Mouse (Mus musculus) spleen, adult 2 months (tissue): ENCODE measurements at regions not wholly inside any gene's neighbourhood (a gene's known extent, or its start where the extent isn't known, plus 50 kb on each side); places are given as distances from the start of the nearest gene placed in this dataset.

Experiments used
- DNase-seq, 2 experiments: peaks; one replicate each; pipeline versions ENCODE4 v3.0.0 to v3.0.0-alpha.2; 2012 to 2021; ENCODE audit warnings: low spot score in 2 of 2, low read depth in 1 of 2
- H3K27ac ChIP-seq: fragments of 200-500 bp; 2 replicates; pipeline ENCODE4 v1.5.1; 2012; ENCODE audit warnings: low read length, inconsistent platforms; ENCODE audit not compliant: insufficient read depth
- H3K27me3 ChIP-seq: fragments of 200-500 bp; 2 replicates; pipeline ENCODE4 v1.6.1; 2012; ENCODE audit warnings: mild to moderate bottlenecking, moderate library complexity, low read length, inconsistent platforms; ENCODE audit not compliant: control insufficient read depth, insufficient read depth
- H3K36me3 ChIP-seq: fragments of 200-500 bp; 2 replicates; pipeline ENCODE4 v1.6.1; 2012; ENCODE audit warnings: mild to moderate bottlenecking, low read length, inconsistent platforms; ENCODE audit not compliant: control insufficient read depth, insufficient read depth
- H3K4me1 ChIP-seq: fragments of 200-500 bp; 2 replicates; pipeline ENCODE4 v1.6.1; 2011; ENCODE audit warnings: inconsistent platforms; ENCODE audit not compliant: control insufficient read depth, insufficient read depth, insufficient read length
- H3K4me3 ChIP-seq: fragments of 200-500 bp; 2 replicates; pipeline ENCODE4 v1.5.1; 2011; ENCODE audit warnings: mild to moderate bottlenecking, inconsistent platforms; ENCODE audit not compliant: insufficient read depth, insufficient read length; ENCODE audit errors: extremely low read depth
- CTCF ChIP-seq: fragments of 200-500 bp; IDR thresholded peaks from 2 replicates; pipeline ENCODE4 v1.5.1; 2011; ENCODE audit warnings: mild to moderate bottlenecking, inconsistent platforms; ENCODE audit not compliant: insufficient read depth, insufficient read length, insufficient replicate concordance; ENCODE audit errors: extremely low read depth
- POLR2A ChIP-seq: fragments of 200-500 bp; IDR thresholded peaks from 2 replicates; pipeline ENCODE4 v1.6.1; 2011; ENCODE audit warnings: low read depth, low read length, inconsistent platforms
- WGBS: fragments of 180-500 bp; shearing (Covaris S2); methylation state at CpG from one replicate; pipeline ENCODE4 v1.1.7; 2018; 5-methylcytosine and 5-hydroxymethylcytosine counted together

DNA sequence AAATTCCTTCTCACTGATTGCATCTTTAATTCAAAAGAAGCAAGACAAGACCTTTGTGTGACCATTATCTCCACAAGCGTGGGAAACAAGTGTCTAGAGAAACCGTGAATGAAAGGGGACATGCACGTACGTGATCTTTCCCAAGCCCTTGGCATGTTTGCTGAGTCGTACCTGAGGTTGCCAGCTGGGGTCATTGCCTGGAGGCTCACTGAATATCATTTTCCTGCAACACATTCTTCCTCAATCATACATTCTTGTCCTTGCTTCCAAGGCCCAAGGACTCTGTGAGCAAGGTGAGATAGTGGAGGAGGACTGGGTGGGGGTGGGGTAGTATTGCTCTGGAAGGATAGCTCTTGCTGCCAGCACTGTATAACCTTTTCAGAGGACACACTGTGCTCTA, 108.5 kb upstream of the Slc24a5 start:
- TF ChIP-seq POLR2A (no peak), CTCF (no peak)
- Histone ChIP-seq H3K36me3 (no peaks in the 10 kb centered on the region), H3K4me1 (no peaks in the 10 kb centered on the region), H3K4me3 (no peak overlapping the region), H3K27ac (no peak overlapping the region), H3K27me3 (no peaks in the 10 kb centered on the region)
- DNase-seq = no peak
- 82% methylated on average over 5 of the region's 5 CpGs for WGBS

DNA sequence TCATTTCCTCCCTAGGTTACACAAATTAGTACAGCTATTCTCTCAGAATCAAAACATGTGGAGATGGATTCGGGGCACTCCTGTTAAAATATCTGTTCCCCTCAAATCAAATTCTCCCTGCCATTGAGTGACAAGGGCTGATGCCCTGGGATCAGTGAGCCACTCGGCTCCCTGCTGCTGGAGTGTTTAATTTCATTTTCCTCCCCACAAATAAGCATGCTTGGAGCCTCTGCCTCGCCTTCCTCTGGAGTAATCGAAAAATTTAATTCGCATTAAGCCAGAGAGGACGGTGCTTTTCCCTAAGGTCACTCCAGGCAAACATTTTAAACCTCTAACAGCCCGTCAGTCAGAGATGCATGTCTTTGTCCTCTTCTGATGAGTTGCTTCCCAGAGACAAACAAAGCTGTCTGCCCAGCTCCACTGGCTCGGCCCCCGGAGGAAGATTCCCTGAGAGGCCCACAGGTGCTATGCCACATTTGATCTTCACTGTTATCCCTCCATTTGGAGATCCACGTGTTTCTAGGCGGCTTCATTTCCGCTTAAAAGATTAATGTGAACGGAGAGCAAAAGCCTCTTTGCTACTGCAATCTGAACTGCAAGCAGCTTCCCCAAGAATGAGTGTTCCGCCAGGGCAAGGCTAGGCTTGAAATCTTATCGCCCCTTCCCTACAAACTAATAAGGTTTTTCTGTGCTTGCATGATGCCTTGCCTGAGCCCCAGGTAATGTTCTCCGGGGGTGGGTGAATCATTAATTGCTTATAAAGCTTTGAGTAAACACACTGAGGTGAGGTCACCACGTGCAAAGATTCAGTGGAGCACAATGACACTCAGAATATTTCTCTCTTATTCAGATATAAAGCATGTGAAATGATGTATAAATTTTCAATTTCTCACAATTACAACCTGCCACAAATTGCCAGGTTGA, 95.8 kb upstream of the Slc24a5 start:
- WGBS = 84% methylated on average over 17 of the region's 17 CpGs
- Histone ChIP-seq H3K27me3 (no peaks in the 10 kb centered on the region), H3K4me1 (no peaks in the 10 kb centered on the region), H3K36me3 (no peaks in the 10 kb centered on the region), H3K27ac (no peak overlapping the region), H3K4me3 (no peak overlapping the region)
- no peak for TF ChIP-seq POLR2A
- no peak for TF ChIP-seq CTCF
- DNase-seq = no peak

GRCm38 (mm10) chr2:124975106-124975505, 92.8 kb upstream of the Slc24a5 start:
- DNase-seq = no peak
- H3K27me3 ChIP-seq = no peaks in the 10 kb centered on the region
- TF ChIP-seq POLR2A = no peak
- TF ChIP-seq CTCF = no peak
- H3K4me3 ChIP-seq = no peak overlapping the region
- no peaks in the 10 kb centered on the region for H3K4me1 ChIP-seq
- H3K36me3 ChIP-seq = no peaks in the 10 kb centered on the region
- no peak overlapping the region for H3K27ac ChIP-seq
- WGBS = 72% methylated on average over 3 of the region's 3 CpGs

GRCm38 (mm10) chr2:124990976-124991375, 76.9 kb upstream of the Slc24a5 start:
- no peak overlapping the region for H3K4me3 ChIP-seq
- no peaks in the 10 kb centered on the region for H3K27me3 ChIP-seq
- no peak overlapping the region for H3K27ac ChIP-seq
- no peaks in the 10 kb centered on the region for H3K4me1 ChIP-seq
- no peak for DNase-seq
- no peak for TF ChIP-seq CTCF
- no peak for TF ChIP-seq POLR2A
- WGBS = 88% methylated on average over 2 of the region's 2 CpGs
- H3K36me3 ChIP-seq = no peaks in the 10 kb centered on the region

- Histone ChIP-seq H3K4me1 (no peaks in the 10 kb centered on the region), H3K36me3 (no peaks in the 10 kb centered on the region), H3K4me3 (no peak overlapping the region), H3K27ac (no peak overlapping the region), H3K27me3 (no peaks in the 10 kb centered on the region)
- no peak for DNase-seq
- TF ChIP-seq CTCF (no peak), POLR2A (no peak)
- 72% methylated on average over 1 of the region's 1 CpGs for WGBS
These were observed 52.9 kb upstream of the Slc24a5 start for GRCm38 (mm10) chr2:125015007-125015406.

DNA sequence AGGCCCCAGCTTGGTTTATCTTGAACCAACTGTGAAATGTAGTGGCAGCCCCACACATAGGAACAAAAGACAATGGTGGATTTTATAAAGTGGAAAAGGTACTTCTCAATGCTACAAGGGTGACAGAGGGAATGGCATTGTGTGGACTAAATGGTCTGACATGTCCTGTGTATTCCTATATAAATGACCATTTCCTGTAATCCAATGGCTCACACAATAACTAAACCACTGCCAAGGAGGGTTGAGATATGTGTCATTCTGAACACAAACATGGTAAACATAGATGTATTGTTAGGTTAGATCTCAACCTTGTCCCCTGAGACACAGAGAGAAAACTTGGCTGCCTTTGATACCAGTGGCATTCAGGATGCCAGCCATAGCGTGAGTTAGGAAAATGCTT, 51.0 kb upstream of the Slc24a5 start:
- no peak overlapping the region for H3K4me3 ChIP-seq
- H3K27ac ChIP-seq = no peak overlapping the region
- no peaks in the 10 kb centered on the region for H3K36me3 ChIP-seq
- WGBS = 92% methylated on average over 1 of the region's 1 CpGs
- TF ChIP-seq CTCF (no peak), POLR2A (no peak)
- no peak for DNase-seq
- no peaks in the 10 kb centered on the region for H3K27me3 ChIP-seq
- no peaks in the 10 kb centered on the region for H3K4me1 ChIP-seq
